Mouse (Mus musculus) hindbrain, postnatal 0 days (tissue): ENCODE results near the gene Map3k9. TPM values are rescaled to one million over a fixed set of nuclear protein-coding genes. Genes with fewer than 3 reads are reported as not detected.
A peak's percentile ranks its signal among the peaks of the same experiment; 100 is the strongest.

Experiments
- ATAC-seq: fragments of 200-750 bp; cut with Nextera tagmentation; 2 replicates; pipeline ENCODE4 v1.8.0; 2017; ENCODE audit warnings: mild to moderate bottlenecking, moderate TSS enrichment, moderate library complexity
- DNase-seq: peaks from one replicate; pipeline ENCODE4 v3.0.0-alpha.2; 2015; ENCODE audit warnings: low spot score
- H3K27ac ChIP-seq: fragments of 300-500 bp; sonication (generic); 2 replicates; pipeline ENCODE4 v1.5.1; 2014; ENCODE audit warnings: mild to moderate bottlenecking
- H3K27me3 ChIP-seq: fragments of 300-500 bp; sonication (generic); 2 replicates; pipeline ENCODE4 v1.6.1; 2014; ENCODE audit warnings: low read length, mixed read lengths; ENCODE audit not compliant: insufficient read depth
- H3K36me3 ChIP-seq: fragments of 300-500 bp; sonication (generic); 2 replicates; pipeline ENCODE4 v1.6.1; 2014; ENCODE audit warnings: low read length, mixed read lengths; ENCODE audit not compliant: insufficient read depth
- H3K4me1 ChIP-seq: fragments of 300-500 bp; sonication (generic); 2 replicates; pipeline ENCODE4 v1.6.1; 2014; ENCODE audit warnings: antibody characterized with exemption, low read length, mixed read lengths; ENCODE audit not compliant: insufficient read depth
- H3K4me2 ChIP-seq: fragments of 300-500 bp; sonication (generic); 2 replicates; pipeline ENCODE4 v1.6.1; 2014; ENCODE audit warnings: low read depth, mild to moderate bottlenecking, low read length, moderate library complexity, mixed read lengths
- H3K4me3 ChIP-seq: fragments of 300-500 bp; sonication (generic); 2 replicates; pipeline ENCODE4 v1.5.1; 2014; ENCODE audit warnings: low read length
- H3K9ac ChIP-seq: fragments of 300-500 bp; sonication (generic); replicated peaks from 2 replicates; pipeline ENCODE4 v1.6.1; 2014; ENCODE audit warnings: mild to moderate bottlenecking, low read length, moderate library complexity, mixed read lengths
- H3K9me3 ChIP-seq: fragments of 300-500 bp; sonication (generic); 2 replicates; pipeline ENCODE4 v1.6.1; 2016; ENCODE audit warnings: low read length, mixed read lengths
- CTCF ChIP-seq: IDR thresholded peaks from 2 replicates; pipeline ENCODE4 v1.5.1; 2016; ENCODE audit warnings: antibody characterized with exemption, control low read depth, low read depth
- WGBS: fragments of 180-500 bp; shearing (Covaris S2); extraction: QIAGEN DNeasy Blood & Tissue Kit; methylation state at CpG from one replicate; pipeline ENCODE4 v1.1.7; 2014; 5-methylcytosine and 5-hydroxymethylcytosine counted together
- polyA plus RNA-seq: library from polyadenylated mRNA; unstranded; fragments of >200 nt; fragmentation: Nextera tagmentation; extraction: Ambion mirVana; gene quantifications from 2 replicates; pipeline ENCODE4 v1.2.1, GENCODE M21; 2015
- total RNA-seq: library from RNA; depleted of rRNA; stranded (reverse); fragments of >200 nt; gene quantifications from 2 replicates; pipeline ENCODE4 v1.2.3, GENCODE M21; 2014

The Map3k9 gene
- total and polyA plus RNA-seq, 2 experiments from 2014 or later = 8.4 to 60.1 TPM

- no peak for TF ChIP-seq CTCF
- peaks cover 6% of the 10 kb centered on the region; the same call in 1 of the 2 replicates for H3K4me1 ChIP-seq
- no peaks in the 10 kb centered on the region for H3K36me3 ChIP-seq
- H3K9me3 ChIP-seq = no peaks in the 10 kb centered on the region
- H3K4me2 ChIP-seq = peak overlapping the region; percentile 75
- DNase-seq (peak; percentile 26), ATAC-seq (peak; percentile 18; the same call in 1 of the 2 replicates)
- peak overlapping the region; percentile 87 for H3K4me3 ChIP-seq
- peak overlapping the region; percentile 91 for H3K9ac ChIP-seq
- peak overlapping the region; percentile 80 for H3K27ac ChIP-seq
- H3K27me3 ChIP-seq = no peaks in the 10 kb centered on the region
- 1% methylated on average over 79 of the region's 91 CpGs for WGBS
These were observed 493 bp downstream of the Map3k9 start for GRCm38 (mm10) chr12:81780271-81781093.

- H3K27ac ChIP-seq = peak overlapping the region; percentile 80; the same call in 1 of the 2 replicates
- no peak for TF ChIP-seq CTCF
- H3K27me3 ChIP-seq = no peaks in the 10 kb centered on the region
- H3K9me3 ChIP-seq = no peaks in the 10 kb centered on the region
- DNase-seq (peak; percentile 50), ATAC-seq (peak; percentile 30)
- H3K4me2 ChIP-seq = peak overlapping the region; percentile 75
- H3K9ac ChIP-seq = peak overlapping the region; percentile 91; the same call in 1 of the 2 replicates
- H3K36me3 ChIP-seq = no peaks in the 10 kb centered on the region
- WGBS = 7% methylated on average over 12 of the region's 12 CpGs
- peaks cover 6% of the 10 kb centered on the region; the same call in 1 of the 2 replicates for H3K4me1 ChIP-seq
- H3K4me3 ChIP-seq = peak overlapping the region; percentile 87
These were observed 1.1 kb downstream of the Map3k9 start for GRCm38 (mm10) chr12:81779831-81780230.

GRCm38 (mm10) chr12:81776191-81776590, 4.8 kb downstream of the Map3k9 start:
- WGBS = 41% methylated on average over 3 of the region's 3 CpGs
- no peaks in the 10 kb centered on the region for H3K36me3 ChIP-seq
- no peaks in the 10 kb centered on the region for H3K9me3 ChIP-seq
- no peak for TF ChIP-seq CTCF
- no peak overlapping the region for H3K4me3 ChIP-seq
- H3K27ac ChIP-seq = no peak overlapping the region
- DNase-seq (peak; percentile 39), ATAC-seq (no peak)
- peaks cover 6% of the 10 kb centered on the region; the same call in 1 of the 2 replicates for H3K4me1 ChIP-seq
- H3K4me2 ChIP-seq = no peak overlapping the region
- no peaks in the 10 kb centered on the region for H3K27me3 ChIP-seq
- H3K9ac ChIP-seq = no peak overlapping the region

GRCm38 (mm10) chr12:81775641-81776040, 5.3 kb downstream of the Map3k9 start:
- Histone ChIP-seq H3K9ac (no peak overlapping the region), H3K4me2 (no peak overlapping the region), H3K27me3 (no peaks in the 10 kb centered on the region), H3K4me1 (peaks cover 6% of the 10 kb centered on the region; the same call in 1 of the 2 replicates), H3K36me3 (no peaks in the 10 kb centered on the region), H3K27ac (no peak overlapping the region), H3K4me3 (no peak overlapping the region), H3K9me3 (no peaks in the 10 kb centered on the region)
- 87% methylated on average over 2 of the region's 2 CpGs for WGBS
- DNase-seq (no peak), ATAC-seq (no peak)
- no peak for TF ChIP-seq CTCF

GRCm38 (mm10) chr12:81774186-81774585, 6.8 kb downstream of the Map3k9 start:
- Histone ChIP-seq H3K4me2 (no peak overlapping the region), H3K36me3 (no peaks in the 10 kb centered on the region), H3K4me3 (no peak overlapping the region), H3K27me3 (no peaks in the 10 kb centered on the region), H3K9me3 (no peaks in the 10 kb centered on the region), H3K27ac (no peak overlapping the region), H3K4me1 (peaks cover 6% of the 10 kb centered on the region; the same call in 1 of the 2 replicates), H3K9ac (no peak overlapping the region)
- no peak for DNase-seq
- no peak for TF ChIP-seq CTCF
- ATAC-seq = no peak
- WGBS = 89% methylated on average over 4 of the region's 4 CpGs

GRCm38 (mm10) chr12:81769458-81769857, 11.5 kb downstream of the Map3k9 start:
- no peaks in the 10 kb centered on the region for H3K9me3 ChIP-seq
- ATAC-seq (no peak), DNase-seq (no peak)
- H3K4me3 ChIP-seq = no peak overlapping the region
- H3K9ac ChIP-seq = no peak overlapping the region
- 70% methylated on average over 4 of the region's 4 CpGs for WGBS
- H3K27me3 ChIP-seq = no peaks in the 10 kb centered on the region
- H3K4me1 ChIP-seq = no peaks in the 10 kb centered on the region
- peaks cover 5% of the 10 kb centered on the region; the same call in 1 of the 2 replicates for H3K36me3 ChIP-seq
- no peak for TF ChIP-seq CTCF
- no peak overlapping the region for H3K27ac ChIP-seq
- no peak overlapping the region for H3K4me2 ChIP-seq

- no peak overlapping the region for H3K4me3 ChIP-seq
- H3K4me2 ChIP-seq = no peak overlapping the region
- no peak for TF ChIP-seq CTCF
- H3K4me1 ChIP-seq = no peaks in the 10 kb centered on the region
- ATAC-seq = no peak
- no peaks in the 10 kb centered on the region for H3K9me3 ChIP-seq
- peaks cover 5% of the 10 kb centered on the region; the same call in 1 of the 2 replicates for H3K36me3 ChIP-seq
- DNase-seq = no peak
- H3K27me3 ChIP-seq = no peaks in the 10 kb centered on the region
- H3K9ac ChIP-seq = no peak overlapping the region
- H3K27ac ChIP-seq = no peak overlapping the region
- WGBS = 83% methylated on average over 6 of the region's 6 CpGs
These were observed 15.6 kb downstream of the Map3k9 start for GRCm38 (mm10) chr12:81765386-81765785.
